Mouse (Mus musculus): ENCODE data around the gene Kcnd2. TPM values are rescaled to one million over a fixed set of nuclear protein-coding genes. Genes with fewer than 3 reads are reported as not detected.
A peak's percentile ranks its signal among the peaks of the same experiment; 100 is the strongest.
"Not testable (repeated sequence)": the region's sequence is repeated elsewhere in the genome, so short reads cannot be mapped to it uniquely, and the experiment has no call there.

Gene Kcnd2
- total RNA-seq (2021) = 10 to 100 TPM; 14.4 to 14.5 TPM

- intact Hi-C loops (cut with DNase I) = loop anchor here (2.0 to 5.0 kb wide), 2 partner anchors 317 to 375 kb away; no protein-coding TSS in a partner anchor
- DNase-seq = no peak
Observed at GRCm38 (mm10) chr6:21215491-21216191, at the start of gene Kcnd2. Gene Kcnd2 (plus strand): TSS chr6:21215503.

- no peak for DNase-seq
- intact Hi-C loops (cut with DNase I) = no loop called here
Observed at GRCm38 (mm10) chr6:21166611-21167010, 48.7 kb upstream of the Kcnd2 start.

- intact Hi-C loops (cut with DNase I) = no loop called here
- DNase-seq = no peak
Observed at GRCm38 (mm10) chr6:21195341-21195740, 20.0 kb upstream of the Kcnd2 start.

GRCm38 (mm10) chr6:21213865-21214672, 1.2 kb upstream of the Kcnd2 start:
- peak; percentile 35 to 42 for DNase-seq
- intact Hi-C loops (cut with DNase I) = loop anchor here (2.0 kb wide), 1 partner anchor 373 kb away; no protein-coding TSS in a partner anchor

- intact Hi-C loops (cut with DNase I) = loop anchor here (2.0 to 5.0 kb wide), 2 partner anchors 317 to 374 kb away; no protein-coding TSS in a partner anchor
- peak; percentile 37 to 65 for DNase-seq
Observed at GRCm38 (mm10) chr6:21214673-21215490, 421 bp upstream of the Kcnd2 start.

GRCm38 (mm10) chr6:21216206-21217020, 1.1 kb downstream of the Kcnd2 start:
- no peak for DNase-seq
- intact Hi-C loops (cut with DNase I) = loop anchor here (5.0 kb wide), 1 partner anchor 316 kb away; no protein-coding TSS in a partner anchor

- DNase-seq = no peak
- intact Hi-C loops (cut with DNase I) = loop anchor here (5.0 kb wide), 1 partner anchor 315 kb away; no protein-coding TSS in a partner anchor
Observed at GRCm38 (mm10) chr6:21217156-21217555, 1.9 kb downstream of the Kcnd2 start.

GRCm38 (mm10) chr6:21226124-21226523, 10.8 kb downstream of the Kcnd2 start:
- DNase-seq = no peak
- intact Hi-C loops (cut with DNase I) = loop anchor here (5.0 kb wide), 1 partner anchor 311 kb away; no protein-coding TSS in a partner anchor

GRCm38 (mm10) chr6:21259031-21259430, 43.7 kb downstream of the Kcnd2 start:
- intact Hi-C loops (cut with DNase I) = no loop called here
- no peak for DNase-seq

GRCm38 (mm10) chr6:21267897-21268296, 52.6 kb downstream of the Kcnd2 start:
- DNase-seq = no peak
- intact Hi-C loops (cut with DNase I) = no loop called here

- intact Hi-C loops (cut with DNase I) = no loop called here
- no peak for DNase-seq
Observed at GRCm38 (mm10) chr6:21277343-21277933, 62.1 kb downstream of the Kcnd2 start.

GRCm38 (mm10) chr6:21304943-21305342, 89.6 kb downstream of the Kcnd2 start:
- DNase-seq = no peak

GRCm38 (mm10) chr6:21310159-21310558, 94.9 kb downstream of the Kcnd2 start:
- DNase-seq = no peak
- intact Hi-C loops (cut with DNase I) = no loop called here

More at GRCm38 (mm10) chr6:21304943-21305342, 89.6 kb downstream of the Kcnd2 start:
- intact Hi-C loops (cut with DNase I) = no loop called here

GRCm38 (mm10) chr6:21321407-21321806, 106.1 kb downstream of the Kcnd2 start:
- DNase-seq = no peak
- intact Hi-C loops (cut with DNase I) = no loop called here

- intact Hi-C loops (cut with DNase I) = no loop called here
- no peak for DNase-seq
Observed at GRCm38 (mm10) chr6:21322211-21322610, 106.9 kb downstream of the Kcnd2 start.

GRCm38 (mm10) chr6:21325251-21325650, 109.9 kb downstream of the Kcnd2 start:
- no peak for DNase-seq
- intact Hi-C loops (cut with DNase I) = no loop called here

GRCm38 (mm10) chr6:21327081-21327737, 111.9 kb downstream of the Kcnd2 start:
- DNase-seq = no peak
- intact Hi-C loops (cut with DNase I) = no loop called here

- DNase-seq; intact Hi-C loops (cut with DNase I): not testable (repeated sequence)
Observed at GRCm38 (mm10) chr6:21385298-21385697, 170.0 kb downstream of the Kcnd2 start.

- DNase-seq = no peak
- intact Hi-C loops (cut with DNase I) = no loop called here
Observed at GRCm38 (mm10) chr6:21391776-21392175, 176.5 kb downstream of the Kcnd2 start.
